Mouse (Mus musculus): ENCODE results near the gene Ap1b1.

DNA sequence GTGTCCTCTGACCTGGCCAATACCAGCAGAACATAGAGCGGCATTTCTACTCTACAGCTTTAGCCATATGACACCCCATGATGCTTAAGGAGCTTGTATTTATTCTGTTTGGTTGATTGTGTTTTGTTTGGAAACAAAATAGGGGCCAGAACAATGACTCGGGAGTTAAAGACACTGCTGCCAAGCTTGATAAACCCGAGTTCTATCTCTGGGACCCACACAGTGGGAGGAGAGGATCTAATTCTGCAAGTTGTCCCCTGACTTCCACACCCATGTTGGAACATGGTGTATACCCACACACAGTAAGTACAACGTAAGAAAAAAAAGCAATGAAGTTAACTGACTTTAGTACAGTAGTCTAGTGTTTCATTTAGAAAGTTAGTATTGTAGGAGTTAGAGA lies 16.2 kb downstream of the Ap1b1 start:
- TF ChIP-seq CTCF (IDR thresholded peaks at IDR 0.05; ENCODE audit: extremely low read depth, insufficient read depth, low read length) (no peak), POLR2A (IDR thresholded peaks at IDR 0.05; ENCODE audit: extremely low read depth, insufficient read depth, low read length) (no peak)
